Mouse (Mus musculus): ENCODE measurements at regions not wholly inside any gene's neighbourhood (a gene's known extent, or its start where the extent isn't known, plus 50 kb on each side); places are given as distances from the start of the nearest gene placed in this dataset.

DNA sequence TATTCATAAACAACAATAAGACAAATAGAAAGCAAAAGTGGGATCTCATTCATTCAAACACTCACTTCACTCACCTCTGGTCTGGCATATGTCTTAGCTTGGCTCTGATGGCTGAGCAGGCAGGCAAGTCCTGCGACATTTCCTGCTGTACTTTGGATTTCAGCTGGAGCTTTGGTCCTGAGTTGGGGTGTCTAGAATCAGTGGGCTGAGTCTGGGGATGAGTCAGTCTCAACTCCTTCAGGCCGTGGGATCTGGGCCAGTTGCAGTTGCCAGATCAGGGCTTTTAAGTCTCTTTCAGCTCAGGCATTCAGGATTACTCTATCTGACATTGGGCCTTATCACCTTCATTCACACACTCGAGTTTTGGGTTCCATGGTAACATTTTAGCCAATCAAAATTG is 454.1 kb downstream of the Adra2a start:
- no peak for DNase-seq

GRCm38 (mm10) chr19:54533858-54534257 is 489.9 kb downstream of the Adra2a start:
- DNase-seq: no peak

DNA sequence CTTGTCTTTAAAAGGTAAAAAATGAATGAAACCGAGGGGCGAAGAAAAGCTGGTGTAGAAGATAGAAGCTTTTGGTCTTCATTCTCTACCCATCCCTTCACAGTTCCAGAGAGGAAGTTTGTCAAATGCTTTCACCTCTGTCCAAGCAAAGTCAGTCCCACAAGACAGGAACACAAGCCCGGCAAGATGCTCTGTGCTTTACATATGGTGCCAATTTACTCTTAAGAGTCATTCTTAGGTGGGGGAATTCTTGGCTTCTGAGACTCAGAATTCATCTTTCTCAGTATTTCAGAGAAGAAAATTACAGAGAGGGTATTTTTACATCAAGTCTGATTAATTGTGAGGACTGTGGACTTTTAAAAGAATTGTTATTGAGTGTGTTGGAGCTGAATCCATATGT is 511.4 kb downstream of the Adra2a start:
- DNase-seq: no peak

- no peak for DNase-seq
Measured at GRCm38 (mm10) chr19:54557984-54558383, 514.0 kb downstream of the Adra2a start.

- DNase-seq: no peak
Measured at GRCm38 (mm10) chr19:54583574-54583973, 539.6 kb downstream of the Adra2a start.

DNA sequence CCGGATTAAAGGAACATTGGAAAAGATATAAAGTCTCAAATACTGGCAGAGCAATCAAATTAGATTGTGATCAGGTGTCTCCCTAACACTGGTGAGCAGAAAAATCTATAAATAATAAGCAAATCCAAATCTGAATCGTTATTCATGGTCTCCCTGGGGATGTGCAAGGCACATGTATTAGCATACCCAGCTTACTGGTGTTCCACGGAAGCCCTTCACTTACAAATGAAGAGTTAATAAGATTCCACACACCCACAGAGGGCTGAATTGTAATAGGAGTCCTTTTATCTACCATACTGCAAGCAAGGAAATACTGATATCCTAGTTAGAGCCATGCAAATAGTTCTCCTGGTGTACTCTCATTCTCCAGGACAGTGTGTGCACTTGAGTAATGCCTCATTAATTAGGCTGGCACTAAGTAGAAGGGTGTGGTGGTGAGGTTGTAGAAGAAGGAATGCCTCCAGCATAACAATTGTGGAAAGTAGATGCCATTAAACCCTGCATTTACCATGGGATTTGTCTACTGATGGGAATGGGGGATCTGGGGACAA is 540.8 kb downstream of the Adra2a start:
- no peak for DNase-seq

DNA sequence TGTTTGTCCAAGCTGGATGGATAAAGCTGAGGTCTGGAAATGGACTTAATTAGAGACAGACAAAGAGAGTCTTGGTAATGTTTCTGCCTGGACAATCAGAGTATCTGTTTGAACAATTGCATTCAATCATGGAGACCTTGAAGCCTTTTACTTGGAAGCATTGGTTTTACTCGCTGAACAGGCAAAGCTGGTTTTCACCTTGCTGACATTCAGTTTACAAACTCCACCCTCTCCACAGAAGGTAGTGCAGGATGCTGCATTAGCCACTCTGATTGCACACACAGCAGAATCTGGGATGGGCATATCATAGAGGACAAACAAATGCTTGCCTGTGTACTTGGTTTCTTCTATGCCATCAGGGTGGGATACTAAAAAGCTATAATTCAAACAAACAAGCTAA is 541.4 kb downstream of the Adra2a start:
- no peak for DNase-seq

GRCm38 (mm10) chr19:54603345-54603744 is 523.7 kb downstream of the Gpam start:
- no peak for DNase-seq

- DNase-seq: no peak
Measured at GRCm38 (mm10) chr19:54605346-54605745, 521.7 kb downstream of the Gpam start.

- DNase-seq: no peak
Measured at GRCm38 (mm10) chr19:54616924-54617323, 510.1 kb downstream of the Gpam start.

Measured in cerebellum, adult 9-11 months (tissue).